Mouse (Mus musculus): ENCODE measurements around the gene Bco2.

- TF ChIP-seq CTCF (IDR thresholded peaks at IDR 0.05; ENCODE audit: extremely low read depth, insufficient read depth, low read length) (no peak), POLR2A (IDR thresholded peaks at IDR 0.05; ENCODE audit: extremely low read depth, insufficient read depth, low read length) (no peak)
Observed at GRCm38 (mm10) chr9:50521562-50521961, 33.4 kb downstream of the Bco2 start.
